Mouse (Mus musculus): ENCODE measurements around the gene Sypl2. TPM values are rescaled to one million over a fixed set of nuclear protein-coding genes. Genes with fewer than 3 reads are reported as not detected.
"Not testable (repeated sequence)": the region's sequence is repeated elsewhere in the genome, so short reads cannot be mapped to it uniquely, and the experiment has no call there.

The Sypl2 gene
- polyA plus RNA-seq (2012; ENCODE audit: insufficient read depth, low replicate concordance) = not detected in 2 replicates

- TF ChIP-seq GATA1 (IDR thresholded peaks at IDR 0.05; ENCODE audit: borderline replicate concordance, low read length) (no peak), FLI1 (IDR thresholded peaks at IDR 0.05; ENCODE audit: low read length) (no peak)
- Histone ChIP-seq H3K4me1 (peaks cover 11% of the 10 kb centered on the region), H3K4me3 (replicated peaks) (peak within 1 kb of the TSS; percentile 87), H3K36me3 (replicated peaks; ENCODE audit: low read length) (no peaks in the 10 kb centered on the region), H3K9me3 (no peaks in the 10 kb centered on the region), H3K27me3 (replicated peaks) (peaks cover 77% of the 10 kb centered on the region)
These were observed at the start of gene Sypl2 for GRCm38 (mm10) chr3:108226558-108227350. Sypl2 (minus strand) TSS chr3:108226648.

- H3K9me3 ChIP-seq = no peaks in the 10 kb centered on the region
- peak overlapping the region; percentile 80 for H3K4me3 ChIP-seq (replicated peaks)
- TF ChIP-seq GATA1 (IDR thresholded peaks at IDR 0.05; ENCODE audit: borderline replicate concordance, low read length) (no peak), FLI1 (IDR thresholded peaks at IDR 0.05; ENCODE audit: low read length) (no peak)
- H3K4me1 ChIP-seq = peaks cover 36% of the 10 kb centered on the region
- no peaks in the 10 kb centered on the region for H3K27me3 ChIP-seq (replicated peaks)
- H3K36me3 ChIP-seq (replicated peaks; ENCODE audit: low read length) = peaks cover 40% of the 10 kb centered on the region
These were observed 32.9 kb upstream of the Sypl2 start for GRCm38 (mm10) chr3:108259319-108259718.

DNA sequence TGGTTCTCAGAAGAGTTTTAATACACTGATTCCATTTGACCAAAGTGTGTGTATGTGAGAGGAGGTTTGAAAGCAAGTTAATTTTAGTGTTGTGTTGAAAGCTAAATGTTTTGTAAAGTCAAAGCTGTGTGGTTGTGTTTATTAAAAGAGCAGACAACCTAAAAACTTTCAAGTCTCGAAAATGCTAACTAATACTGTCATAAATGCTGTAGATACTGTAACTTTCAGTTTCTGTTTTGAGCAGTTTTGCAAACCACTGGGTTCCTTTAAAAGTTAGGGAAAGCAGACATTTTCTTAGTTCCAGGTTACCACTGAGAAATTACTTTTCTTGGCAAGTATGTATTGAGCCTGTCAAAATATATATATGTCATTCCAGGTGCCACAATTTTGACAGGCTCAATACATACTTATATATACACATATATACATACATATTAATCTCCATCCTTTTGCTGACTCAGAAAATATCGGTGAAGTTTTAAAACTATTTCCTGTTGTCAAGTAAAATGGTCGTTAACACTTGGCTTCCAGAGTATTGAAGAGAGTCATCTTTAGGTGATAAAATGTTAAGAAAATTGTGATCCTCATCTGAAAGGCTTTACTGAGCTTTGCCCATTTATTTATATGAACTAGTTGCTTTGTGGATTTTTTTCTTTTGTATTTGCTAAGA lies 31.5 kb upstream of the Sypl2 start:
- peaks cover 32% of the 10 kb centered on the region for H3K4me1 ChIP-seq
- TF ChIP-seq GATA1 (IDR thresholded peaks at IDR 0.05; ENCODE audit: borderline replicate concordance, low read length) (no peak), FLI1 (IDR thresholded peaks at IDR 0.05; ENCODE audit: low read length) (no peak)
- H3K36me3 ChIP-seq (replicated peaks; ENCODE audit: low read length) = peaks cover 38% of the 10 kb centered on the region
- peak overlapping the region; percentile 95 for H3K4me3 ChIP-seq (replicated peaks)
- H3K27me3 ChIP-seq (replicated peaks) = no peaks in the 10 kb centered on the region
- H3K9me3 ChIP-seq = peaks cover 7% of the 10 kb centered on the region; the same call in 1 of the 2 replicates

- peaks cover 7% of the 10 kb centered on the region; the same call in 1 of the 2 replicates for H3K9me3 ChIP-seq
- H3K27me3 ChIP-seq (replicated peaks) = no peaks in the 10 kb centered on the region
- H3K36me3 ChIP-seq (replicated peaks; ENCODE audit: low read length) = peaks cover 29% of the 10 kb centered on the region
- H3K4me3 ChIP-seq (replicated peaks) = peak within 1 kb of the TSS; percentile 95
- TF ChIP-seq FLI1 (IDR thresholded peaks at IDR 0.05; ENCODE audit: low read length) (no peak), GATA1 (IDR thresholded peaks at IDR 0.05; ENCODE audit: borderline replicate concordance, low read length) (no peak)
- H3K4me1 ChIP-seq = peaks cover 28% of the 10 kb centered on the region
These were observed 30.5 kb upstream of the Sypl2 start, which contains the start of gene Psma5 for GRCm38 (mm10) chr3:108256719-108257637. Psma5 (plus strand) TSS chr3:108256926.

DNA sequence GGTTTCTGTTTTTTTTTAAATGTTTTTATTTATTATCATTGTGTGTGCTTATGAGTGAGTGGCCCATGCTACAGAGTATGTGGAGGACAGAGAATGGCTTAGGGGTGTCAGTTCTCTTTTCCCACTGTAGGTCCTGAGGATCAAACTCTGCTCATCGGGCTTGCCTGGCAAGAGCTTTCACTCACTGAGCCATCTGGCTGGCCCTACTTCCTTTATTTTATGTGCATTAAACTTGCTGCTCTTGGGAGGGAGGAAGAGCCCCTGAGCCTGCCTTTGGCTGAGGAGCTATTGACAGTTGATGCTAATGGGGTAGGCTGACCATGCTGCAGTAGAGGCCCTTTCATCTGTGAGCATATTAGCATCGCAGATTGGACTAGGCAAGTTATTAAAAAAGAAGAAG lies 20.4 kb upstream of the Sypl2 start:
- peaks cover 4% of the 10 kb centered on the region; the same call in 1 of the 2 replicates for H3K4me1 ChIP-seq
- no peaks in the 10 kb centered on the region for H3K36me3 ChIP-seq (replicated peaks; ENCODE audit: low read length)
- H3K27me3 ChIP-seq (replicated peaks) = no peaks in the 10 kb centered on the region
- H3K4me3 ChIP-seq (replicated peaks) = no peak overlapping the region
- TF ChIP-seq FLI1 (IDR thresholded peaks at IDR 0.05; ENCODE audit: low read length) (no peak), GATA1 (IDR thresholded peaks at IDR 0.05; ENCODE audit: borderline replicate concordance, low read length) (no peak)
- H3K9me3 ChIP-seq = 0 out of 2 replicates have a peak, but pooled peaks cover 2% of the 10 kb centered on the region

- H3K9me3 ChIP-seq = peaks cover 23% of the 10 kb centered on the region
- H3K4me3 ChIP-seq (replicated peaks) = no peak overlapping the region
- no peaks in the 10 kb centered on the region for H3K4me1 ChIP-seq
- TF ChIP-seq GATA1 (IDR thresholded peaks at IDR 0.05; ENCODE audit: borderline replicate concordance, low read length) = no peak
- no peak for TF ChIP-seq FLI1 (IDR thresholded peaks at IDR 0.05; ENCODE audit: low read length)
- H3K36me3 ChIP-seq (replicated peaks; ENCODE audit: low read length) = no peaks in the 10 kb centered on the region
- H3K27me3 ChIP-seq (replicated peaks) = peaks cover 4% of the 10 kb centered on the region
These were observed 14.9 kb upstream of the Sypl2 start for GRCm38 (mm10) chr3:108241243-108241839.

DNA sequence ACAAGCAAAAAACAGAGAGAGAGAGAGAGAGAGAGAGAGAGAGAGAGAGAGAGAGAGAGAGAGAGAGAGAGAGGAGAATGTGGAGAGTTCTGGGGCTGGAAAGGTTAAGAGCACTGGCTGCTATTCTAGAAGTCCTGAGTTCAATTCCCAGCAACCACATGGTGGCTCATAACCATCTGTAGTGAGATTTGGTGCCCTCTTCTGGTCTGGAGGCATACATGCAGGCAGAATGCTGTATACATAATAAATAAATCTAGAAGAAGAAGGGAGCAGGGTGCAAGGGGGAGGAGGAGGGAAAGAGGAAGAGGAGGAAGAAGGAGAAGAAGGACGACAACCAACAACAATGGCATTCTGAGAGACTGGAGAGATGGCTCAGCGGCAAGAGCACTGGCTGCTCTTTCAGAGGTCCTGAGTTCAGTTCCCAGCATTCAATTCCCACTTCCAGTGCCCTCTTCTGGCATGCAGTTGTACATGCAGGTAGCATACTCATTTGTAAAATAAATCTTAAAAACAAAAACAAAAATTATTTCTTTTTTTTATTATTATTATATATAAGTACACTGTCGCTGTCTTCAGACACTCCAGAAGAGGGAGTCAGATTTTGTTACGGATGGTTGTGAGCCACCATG lies 11.1 kb upstream of the Sypl2 start:
- H3K4me1 ChIP-seq = not testable (repeated sequence)

DNA sequence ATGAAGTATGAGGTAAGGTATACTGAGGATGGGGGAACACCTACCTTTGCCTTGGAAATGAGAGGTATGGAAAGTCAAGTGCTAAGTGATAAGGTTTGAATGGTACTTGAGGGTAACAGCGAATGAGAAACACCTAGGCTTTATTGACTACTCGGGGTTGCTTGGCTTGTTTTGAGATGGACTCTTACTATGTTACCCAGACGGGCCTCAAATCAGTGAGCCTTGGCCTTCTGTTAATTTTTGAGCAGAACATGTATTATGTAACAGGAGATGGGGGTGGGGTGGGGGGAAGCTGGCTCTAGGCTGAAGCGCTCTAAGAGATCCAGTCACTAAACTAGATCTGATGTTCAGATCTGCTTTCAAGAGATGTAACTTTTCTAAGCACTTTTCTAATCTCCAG lies 5.2 kb upstream of the Sypl2 start:
- Histone ChIP-seq H3K9me3 (peaks cover 13% of the 10 kb centered on the region), H3K4me3 (replicated peaks) (no peak overlapping the region), H3K4me1 (peaks cover 8% of the 10 kb centered on the region), H3K36me3 (replicated peaks; ENCODE audit: low read length) (no peaks in the 10 kb centered on the region), H3K27me3 (replicated peaks) (peaks cover 44% of the 10 kb centered on the region)
- TF ChIP-seq GATA1 (IDR thresholded peaks at IDR 0.05; ENCODE audit: borderline replicate concordance, low read length) = no peak
- no peak for TF ChIP-seq FLI1 (IDR thresholded peaks at IDR 0.05; ENCODE audit: low read length)

More for the DNA sequence above, 11.1 kb upstream of the Sypl2 start:
- H3K36me3 ChIP-seq (replicated peaks; ENCODE audit: low read length); H3K4me3 ChIP-seq (replicated peaks): not testable (repeated sequence)
- Histone ChIP-seq H3K27me3 (replicated peaks) (peaks cover 15% of the 10 kb centered on the region), H3K9me3 (peaks cover 34% of the 10 kb centered on the region)

DNA sequence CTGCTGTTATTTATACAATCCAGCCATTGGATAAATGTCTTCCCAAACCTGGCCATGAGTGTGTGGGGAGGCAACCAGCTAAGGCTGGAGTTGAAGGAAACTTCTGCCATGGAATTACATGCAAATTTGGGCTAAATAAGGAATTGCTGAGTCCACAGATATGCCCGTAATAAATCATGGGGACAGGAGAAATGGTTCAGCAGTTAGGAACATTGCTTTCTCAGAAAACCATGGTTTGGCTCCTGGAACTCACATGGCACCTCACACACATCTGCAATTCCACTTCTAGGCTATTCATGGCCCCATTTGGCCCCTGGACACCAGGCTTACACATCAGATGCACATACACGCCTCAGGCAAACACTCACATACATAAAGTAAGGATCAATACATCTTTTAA lies 1.1 kb upstream of the Sypl2 start:
- Histone ChIP-seq H3K27me3 (replicated peaks) (peaks cover 71% of the 10 kb centered on the region), H3K4me1 (peaks cover 16% of the 10 kb centered on the region), H3K4me3 (replicated peaks) (no peak overlapping the region), H3K36me3 (replicated peaks; ENCODE audit: low read length) (no peaks in the 10 kb centered on the region), H3K9me3 (no peaks in the 10 kb centered on the region)
- TF ChIP-seq FLI1 (IDR thresholded peaks at IDR 0.05; ENCODE audit: low read length) (no peak), GATA1 (IDR thresholded peaks at IDR 0.05; ENCODE audit: borderline replicate concordance, low read length) (no peak)
